In genomic region chr2:4301256-4301655, GRCm38 (mm10) we compare ENCODE assay signal across 9 mouse cellular contexts.
DNase-seq lines count a peak whose midpoint lies in the region; ATAC-seq and TF ChIP-seq lines count a peak whose summit lies in the region.
"Had no signal": no experiment of that assay in that cellular context is flagged by ENCODE, and none has a peak within 500 bp of the region (broad histone marks: within the 10 kb centered on the region; RNA-seq: fewer than 3 reads in every experiment).

No protein-coding gene starts in this region.

- 0 out of 2 replicates have a peak overlapping the region, but pooled peaks have one; percentile 32 for H3K9ac ChIP-seq in kidney, postnatal 0 days (ENCODE audit: low read depth, low read length)
- peak overlapping the region; percentile 69 for H3K9ac ChIP-seq in embryonic facial prominence, embryonic 14.5 days (ENCODE audit: low read depth, low read length)
- H3K9ac ChIP-seq in intestine, embryonic 16.5 days (ENCODE audit: low read depth, low read length) = peak overlapping the region; percentile 68
- H3K9ac ChIP-seq in neural tube, embryonic 15.5 days (replicated peaks) = peak overlapping the region; percentile 34; the same call in 1 of the 2 replicates

- H3K36me3 ChIP-seq in kidney, postnatal 0 days (ENCODE audit: insufficient read depth, low read length) = no peaks in the 10 kb centered on the region
- no peaks in the 10 kb centered on the region for H3K36me3 ChIP-seq in embryonic facial prominence, embryonic 14.5 days (ENCODE audit: control insufficient read depth, insufficient read depth, low read length)
- no peaks in the 10 kb centered on the region for H3K36me3 ChIP-seq in intestine, embryonic 16.5 days (ENCODE audit: control insufficient read depth, insufficient read depth, low read length)
- H3K36me3 ChIP-seq in neural tube, embryonic 15.5 days = no peaks in the 10 kb centered on the region
- H3K36me3 ChIP-seq in thymus, adult 2 months (ENCODE audit: control insufficient read depth, insufficient read depth, low read length) = no peaks in the 10 kb centered on the region

- TF ChIP-seq POLR2A in thymus, adult 2 months (IDR thresholded peaks at IDR 0.05; ENCODE audit: control insufficient read depth, extremely low read depth, insufficient read depth, low read length, poor library complexity) = no peak

- H3K9me3 ChIP-seq in kidney, postnatal 0 days (replicated peaks; ENCODE audit: low read length) = no peaks in the 10 kb centered on the region
- no peaks in the 10 kb centered on the region for H3K9me3 ChIP-seq in embryonic facial prominence, embryonic 14.5 days (ENCODE audit: control insufficient read depth, low read length)
- no peaks in the 10 kb centered on the region for H3K9me3 ChIP-seq in intestine, embryonic 16.5 days (ENCODE audit: control insufficient read depth, low read length)
- no peaks in the 10 kb centered on the region for H3K9me3 ChIP-seq in neural tube, embryonic 15.5 days (replicated peaks)

- peak overlapping the region; percentile 66 for H3K4me2 ChIP-seq in kidney, postnatal 0 days (ENCODE audit: low read length)
- peak overlapping the region; percentile 71 for H3K4me2 ChIP-seq in embryonic facial prominence, embryonic 14.5 days (ENCODE audit: low read depth, low read length)
- peak overlapping the region; percentile 57 for H3K4me2 ChIP-seq in intestine, embryonic 16.5 days (ENCODE audit: low read depth, low read length)
- H3K4me2 ChIP-seq in neural tube, embryonic 15.5 days = peak overlapping the region; percentile 44

- peaks cover 19% of the 10 kb centered on the region for H3K4me1 ChIP-seq in kidney, postnatal 0 days (replicated peaks; ENCODE audit: insufficient read depth, low read length)
- H3K4me1 ChIP-seq in embryonic facial prominence, embryonic 14.5 days (ENCODE audit: control insufficient read depth, insufficient read depth, low read length) = peaks cover 43% of the 10 kb centered on the region
- H3K4me1 ChIP-seq in intestine, embryonic 16.5 days (ENCODE audit: control insufficient read depth, insufficient read depth, low read length) = peaks cover 23% of the 10 kb centered on the region
- H3K4me1 ChIP-seq in neural tube, embryonic 15.5 days = peaks cover 44% of the 10 kb centered on the region
- H3K4me1 ChIP-seq in thymus, adult 2 months (replicated peaks; ENCODE audit: control insufficient read depth, insufficient read depth, low read length) = no peaks in the 10 kb centered on the region

- peak overlapping the region; percentile 44; the same call in 1 of the 2 replicates for H3K27ac ChIP-seq in kidney, postnatal 0 days
- peak overlapping the region; percentile 86 for H3K27ac ChIP-seq in embryonic facial prominence, embryonic 14.5 days (replicated peaks; ENCODE audit: low read depth, low read length)
- peak overlapping the region; percentile 77 for H3K27ac ChIP-seq in intestine, embryonic 16.5 days (ENCODE audit: low read length)
- H3K27ac ChIP-seq in neural tube, embryonic 15.5 days (replicated peaks) = peak overlapping the region; percentile 60
- H3K27ac ChIP-seq in thymus, adult 2 months (ENCODE audit: control insufficient read depth, insufficient read depth, low read length) = no peak overlapping the region

- ATAC-seq in kidney, postnatal 0 days (replicated peaks; ENCODE audit: low FRiP score, low read depth) = no peak
- ATAC-seq in embryonic facial prominence, embryonic 14.5 days (ENCODE audit: low read depth) = no peak
- ATAC-seq in intestine, embryonic 16.5 days = no peak
- no peak for ATAC-seq in neural tube, embryonic 15.5 days (ENCODE audit: low FRiP score)

- H3K4me3 ChIP-seq in kidney, postnatal 0 days (replicated peaks; ENCODE audit: low read depth, low read length) = peak overlapping the region; percentile 40
- H3K4me3 ChIP-seq in embryonic facial prominence, embryonic 14.5 days (ENCODE audit: low read depth, low read length) = peak overlapping the region; percentile 45
- peak overlapping the region; percentile 45 for H3K4me3 ChIP-seq in intestine, embryonic 16.5 days (ENCODE audit: low read length)
- H3K4me3 ChIP-seq in neural tube, embryonic 15.5 days (replicated peaks) = peak overlapping the region; percentile 31
- H3K4me3 ChIP-seq in thymus, adult 2 months (ENCODE audit: control insufficient read depth, insufficient read depth, low read length) = no peak overlapping the region
- H3K4me3 ChIP-seq: erythroblast, embryonic 14.5 days had no signal

- no peak for TF ChIP-seq CTCF in kidney, postnatal 0 days (IDR thresholded peaks at IDR 0.05; ENCODE audit: low read depth)
- TF ChIP-seq CTCF in thymus, adult 2 months (IDR thresholded peaks at IDR 0.05; ENCODE audit: borderline replicate concordance, control insufficient read depth, extremely low read depth, insufficient read depth, low read length, poor library complexity) = no peak

- peak; percentile 35 for DNase-seq in kidney, postnatal 0 days (ENCODE audit: low spot score)
- DNase-seq in kidney, postnatal 10 days = no peak
- DNase-seq in embryonic facial prominence, embryonic 14.5 days (ENCODE audit: low spot score) = no peak
- no peak for DNase-seq in thymus, adult 2 months
- DNase-seq in natural killer cell, adult 2 months (ENCODE audit: low spot score in 2 of 2) = no peak
- DNase-seq in ovary, adult 18-20 months (ENCODE audit: low spot score) = no peak

- no peaks in the 10 kb centered on the region for H3K27me3 ChIP-seq in kidney, postnatal 0 days (ENCODE audit: insufficient read depth, low read length)
- H3K27me3 ChIP-seq in embryonic facial prominence, embryonic 14.5 days (replicated peaks; ENCODE audit: control insufficient read depth, insufficient read depth, low read length) = no peaks in the 10 kb centered on the region
- no peaks in the 10 kb centered on the region for H3K27me3 ChIP-seq in intestine, embryonic 16.5 days (replicated peaks; ENCODE audit: control insufficient read depth, insufficient read depth, low read length)
- no peaks in the 10 kb centered on the region for H3K27me3 ChIP-seq in neural tube, embryonic 15.5 days (replicated peaks)
- no peaks in the 10 kb centered on the region for H3K27me3 ChIP-seq in thymus, adult 2 months (ENCODE audit: control insufficient read depth, insufficient read depth, low read length)

- 15% methylated on average over 5 of the region's 6 CpGs for WGBS in kidney, postnatal 0 days
- 3% methylated on average over 5 of the region's 6 CpGs for WGBS in embryonic facial prominence, embryonic 14.5 days
- 22% methylated on average over 5 of the region's 6 CpGs for WGBS in intestine, embryonic 16.5 days
- WGBS in neural tube, embryonic 15.5 days = 38% methylated on average over 5 of the region's 6 CpGs
- WGBS in thymus, adult 2 months = 29% methylated on average over 5 of the region's 6 CpGs
